Mouse (Mus musculus): ENCODE measurements around the gene Stx8. TPM values are rescaled to one million over a fixed set of nuclear protein-coding genes. Genes with fewer than 3 reads are reported as not detected.

Stx8 gene
- polyA plus RNA-seq, 1 experiment, result 35.8 TPM

- Histone ChIP-seq H3K27me3 (ENCODE audit: control insufficient read depth, insufficient read depth, low read length, poor library complexity, severe bottlenecking) (no peaks in the 10 kb centered on the region), H3K4me3 (ENCODE audit: low read depth, low read length) (no peak overlapping the region), H3K27ac (ENCODE audit: insufficient read depth, low read length) (no peak overlapping the region), H3K9ac (ENCODE audit: low read depth, poor library complexity, severe bottlenecking) (no peak overlapping the region), H3K4me1 (ENCODE audit: control insufficient read depth, insufficient read depth, low read length) (no peaks in the 10 kb centered on the region), H3K36me3 (ENCODE audit: control insufficient read depth, insufficient read depth, low read length, poor library complexity, severe bottlenecking) (no peaks in the 10 kb centered on the region), H3K9me3 (replicated peaks; ENCODE audit: control insufficient read depth, insufficient read depth, low read length, poor library complexity, severe bottlenecking) (no peaks in the 10 kb centered on the region)
- TF ChIP-seq EP300 (IDR thresholded peaks at IDR 0.05; ENCODE audit: insufficient read depth, low read depth, low read length) (no peak), CTCF (IDR thresholded peaks at IDR 0.05; ENCODE audit: low read depth, low read length) (no peak), POLR2A (IDR thresholded peaks at IDR 0.05; ENCODE audit: insufficient read depth, low read length) (no peak)
These were observed 261.8 kb downstream of the Stx8 start for GRCm38 (mm10) chr11:68227837-68228236.

DNA sequence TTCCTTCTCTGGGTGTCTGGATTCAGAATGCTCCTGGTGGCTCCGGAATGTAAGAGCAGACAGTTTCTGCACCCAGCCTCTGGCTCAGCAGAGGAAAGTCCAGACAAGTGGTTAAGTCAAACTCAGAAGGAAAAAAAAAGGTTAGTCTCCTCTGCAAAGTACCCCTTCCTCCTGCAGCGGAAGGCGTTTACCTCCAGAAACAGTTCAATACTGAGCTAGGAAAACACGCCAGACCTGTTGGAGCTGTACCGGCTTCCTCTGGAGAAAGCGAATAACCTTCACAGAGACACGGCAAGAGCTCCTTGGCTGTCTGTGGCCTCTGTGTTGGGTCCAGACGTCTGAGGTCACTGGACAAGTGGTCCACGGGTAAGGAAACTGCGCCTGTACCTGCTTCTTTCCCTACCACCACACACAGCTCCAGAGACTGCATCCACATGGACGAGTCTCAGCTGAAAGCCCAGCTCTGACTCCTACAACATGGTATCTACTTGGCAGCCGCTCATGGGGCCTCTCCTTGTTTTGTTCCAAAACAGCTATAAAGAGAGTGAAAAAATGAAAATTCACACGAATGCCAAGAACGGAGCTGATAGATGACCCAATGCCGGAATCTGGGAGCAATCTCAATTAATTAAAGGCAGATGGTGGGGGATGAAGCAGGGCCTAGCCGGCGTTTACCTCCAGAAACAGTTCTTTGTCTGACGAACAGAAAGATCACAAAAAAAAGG is 263.1 kb downstream of the Stx8 start:
- TF ChIP-seq POLR2A (IDR thresholded peaks at IDR 0.05; ENCODE audit: insufficient read depth, low read length), result no peak
- TF ChIP-seq EP300 (IDR thresholded peaks at IDR 0.05; ENCODE audit: insufficient read depth, low read depth, low read length), result no peak
- no peak for TF ChIP-seq CTCF (IDR thresholded peaks at IDR 0.05; ENCODE audit: low read depth, low read length)
- no peaks in the 10 kb centered on the region for H3K27me3 ChIP-seq (ENCODE audit: control insufficient read depth, insufficient read depth, low read length, poor library complexity, severe bottlenecking)
- no peak overlapping the region for H3K9ac ChIP-seq (ENCODE audit: low read depth, poor library complexity, severe bottlenecking)

GRCm38 (mm10) chr11:68231558-68231957 is 265.6 kb downstream of the Stx8 start:
- no peak overlapping the region for H3K9ac ChIP-seq (ENCODE audit: low read depth, poor library complexity, severe bottlenecking)
- H3K9me3 ChIP-seq (replicated peaks; ENCODE audit: control insufficient read depth, insufficient read depth, low read length, poor library complexity, severe bottlenecking), result no peaks in the 10 kb centered on the region
- TF ChIP-seq POLR2A (IDR thresholded peaks at IDR 0.05; ENCODE audit: insufficient read depth, low read length), result no peak
- peak; percentile 21 for TF ChIP-seq CTCF (IDR thresholded peaks at IDR 0.05; ENCODE audit: low read depth, low read length)
- H3K27me3 ChIP-seq (ENCODE audit: control insufficient read depth, insufficient read depth, low read length, poor library complexity, severe bottlenecking), result no peaks in the 10 kb centered on the region
- no peaks in the 10 kb centered on the region for H3K36me3 ChIP-seq (ENCODE audit: control insufficient read depth, insufficient read depth, low read length, poor library complexity, severe bottlenecking)
- no peak overlapping the region for H3K27ac ChIP-seq (ENCODE audit: insufficient read depth, low read length)
- no peak overlapping the region for H3K4me3 ChIP-seq (ENCODE audit: low read depth, low read length)
- no peaks in the 10 kb centered on the region for H3K4me1 ChIP-seq (ENCODE audit: control insufficient read depth, insufficient read depth, low read length)

More for the DNA sequence above, 263.1 kb downstream of the Stx8 start:
- H3K27ac ChIP-seq (ENCODE audit: insufficient read depth, low read length), result no peak overlapping the region
- H3K36me3 ChIP-seq (ENCODE audit: control insufficient read depth, insufficient read depth, low read length, poor library complexity, severe bottlenecking), result no peaks in the 10 kb centered on the region
- H3K9me3 ChIP-seq (replicated peaks; ENCODE audit: control insufficient read depth, insufficient read depth, low read length, poor library complexity, severe bottlenecking), result no peaks in the 10 kb centered on the region
- H3K4me1 ChIP-seq (ENCODE audit: control insufficient read depth, insufficient read depth, low read length), result no peaks in the 10 kb centered on the region
- no peak overlapping the region for H3K4me3 ChIP-seq (ENCODE audit: low read depth, low read length)

DNA sequence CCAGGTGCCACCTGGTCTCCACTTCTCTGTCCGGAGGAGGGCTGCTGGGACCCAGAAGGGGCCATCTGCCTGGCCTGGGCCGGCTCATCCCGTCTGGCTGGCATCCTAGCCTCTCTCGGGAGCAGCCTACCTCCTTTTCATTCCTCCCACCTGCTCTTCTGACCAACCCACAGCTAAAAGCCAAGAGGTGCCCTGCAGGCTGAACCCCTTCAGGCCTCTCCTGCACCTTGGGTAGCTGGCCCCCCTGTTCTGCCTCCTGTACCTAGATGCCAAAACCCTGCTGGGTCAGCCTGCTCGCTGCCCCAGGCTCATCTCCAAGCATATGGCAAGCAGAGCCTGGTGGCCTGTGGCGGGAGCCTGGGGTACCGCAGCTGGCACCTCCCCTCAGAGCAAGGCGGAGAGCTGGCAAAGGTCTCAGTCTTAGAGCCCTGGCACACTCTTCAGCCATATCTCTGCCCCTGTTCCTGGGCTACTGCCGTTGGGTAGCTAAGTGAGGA is 267.5 kb downstream of the Stx8 start:
- Histone ChIP-seq H3K36me3 (ENCODE audit: control insufficient read depth, insufficient read depth, low read length, poor library complexity, severe bottlenecking) (no peaks in the 10 kb centered on the region), H3K27ac (ENCODE audit: insufficient read depth, low read length) (no peak overlapping the region), H3K4me1 (ENCODE audit: control insufficient read depth, insufficient read depth, low read length) (no peaks in the 10 kb centered on the region), H3K9me3 (replicated peaks; ENCODE audit: control insufficient read depth, insufficient read depth, low read length, poor library complexity, severe bottlenecking) (no peaks in the 10 kb centered on the region), H3K9ac (ENCODE audit: low read depth, poor library complexity, severe bottlenecking) (no peak overlapping the region), H3K4me3 (ENCODE audit: low read depth, low read length) (no peak overlapping the region), H3K27me3 (ENCODE audit: control insufficient read depth, insufficient read depth, low read length, poor library complexity, severe bottlenecking) (no peaks in the 10 kb centered on the region)
- no peak for TF ChIP-seq POLR2A (IDR thresholded peaks at IDR 0.05; ENCODE audit: insufficient read depth, low read length)
- no peak for TF ChIP-seq EP300 (IDR thresholded peaks at IDR 0.05; ENCODE audit: insufficient read depth, low read depth, low read length)
- TF ChIP-seq CTCF (IDR thresholded peaks at IDR 0.05; ENCODE audit: low read depth, low read length), result no peak

- TF ChIP-seq POLR2A (IDR thresholded peaks at IDR 0.05; ENCODE audit: insufficient read depth, low read length) (no peak), EP300 (IDR thresholded peaks at IDR 0.05; ENCODE audit: insufficient read depth, low read depth, low read length) (no peak), CTCF (IDR thresholded peaks at IDR 0.05; ENCODE audit: low read depth, low read length) (no peak)
- Histone ChIP-seq H3K27ac (ENCODE audit: insufficient read depth, low read length) (no peak overlapping the region), H3K9me3 (replicated peaks; ENCODE audit: control insufficient read depth, insufficient read depth, low read length, poor library complexity, severe bottlenecking) (no peaks in the 10 kb centered on the region), H3K36me3 (ENCODE audit: control insufficient read depth, insufficient read depth, low read length, poor library complexity, severe bottlenecking) (no peaks in the 10 kb centered on the region), H3K4me1 (ENCODE audit: control insufficient read depth, insufficient read depth, low read length) (no peaks in the 10 kb centered on the region), H3K27me3 (ENCODE audit: control insufficient read depth, insufficient read depth, low read length, poor library complexity, severe bottlenecking) (no peaks in the 10 kb centered on the region), H3K9ac (ENCODE audit: low read depth, poor library complexity, severe bottlenecking) (no peak overlapping the region), H3K4me3 (ENCODE audit: low read depth, low read length) (no peak overlapping the region)
These were observed 273.8 kb downstream of the Stx8 start for GRCm38 (mm10) chr11:68239756-68240155.

DNA sequence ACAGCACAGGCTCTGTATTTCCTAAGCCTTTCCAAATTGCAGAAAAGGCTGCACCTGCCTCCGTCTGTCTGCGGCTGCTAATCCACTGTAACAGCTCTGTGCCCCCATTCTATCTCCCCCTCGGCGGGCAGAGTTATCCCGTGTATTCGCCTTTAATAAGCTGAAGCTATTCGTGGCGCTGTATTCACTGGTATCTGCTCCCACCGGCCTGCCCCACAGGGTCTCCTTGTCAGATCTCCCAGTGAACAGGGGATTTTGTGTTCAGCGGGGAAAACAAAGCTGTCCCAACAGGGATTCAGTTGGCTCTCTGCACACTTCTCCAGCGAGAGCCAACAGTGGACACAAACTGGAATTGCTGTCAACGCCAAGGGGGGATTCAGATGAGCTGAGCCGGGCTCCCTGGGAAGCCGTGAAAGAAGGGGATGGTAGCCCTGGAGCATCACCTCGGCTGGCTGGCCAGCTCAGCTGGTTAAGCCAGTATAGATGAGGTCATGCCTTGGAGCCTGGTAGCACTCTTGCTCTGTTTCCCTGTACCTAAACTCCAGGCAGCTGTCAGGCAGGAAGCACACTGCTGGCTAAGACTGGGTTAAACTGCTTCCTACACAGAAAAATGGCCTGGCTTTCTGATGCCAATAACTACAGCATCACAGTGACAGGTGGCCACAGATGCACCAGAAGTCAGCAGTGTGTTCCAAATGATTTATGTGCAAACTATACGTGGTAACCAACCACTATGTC is 278.4 kb downstream of the Stx8 start:
- no peak for TF ChIP-seq CTCF (IDR thresholded peaks at IDR 0.05; ENCODE audit: low read depth, low read length)
- TF ChIP-seq POLR2A (IDR thresholded peaks at IDR 0.05; ENCODE audit: insufficient read depth, low read length), result no peak
- no peak for TF ChIP-seq EP300 (IDR thresholded peaks at IDR 0.05; ENCODE audit: insufficient read depth, low read depth, low read length)
- Histone ChIP-seq H3K4me1 (ENCODE audit: control insufficient read depth, insufficient read depth, low read length) (no peaks in the 10 kb centered on the region), H3K27me3 (ENCODE audit: control insufficient read depth, insufficient read depth, low read length, poor library complexity, severe bottlenecking) (no peaks in the 10 kb centered on the region), H3K27ac (ENCODE audit: insufficient read depth, low read length) (no peak overlapping the region), H3K36me3 (ENCODE audit: control insufficient read depth, insufficient read depth, low read length, poor library complexity, severe bottlenecking) (no peaks in the 10 kb centered on the region), H3K4me3 (ENCODE audit: low read depth, low read length) (no peak overlapping the region), H3K9ac (ENCODE audit: low read depth, poor library complexity, severe bottlenecking) (no peak overlapping the region), H3K9me3 (replicated peaks; ENCODE audit: control insufficient read depth, insufficient read depth, low read length, poor library complexity, severe bottlenecking) (no peaks in the 10 kb centered on the region)

Measured in ES-Bruce4 (cell line).